Mouse (Mus musculus): ENCODE results near the gene Olfr437.
"Not testable (repeated sequence)": the region's sequence is repeated elsewhere in the genome, so short reads cannot be mapped to it uniquely, and the experiment has no call there.

The Olfr437 gene

DNA sequence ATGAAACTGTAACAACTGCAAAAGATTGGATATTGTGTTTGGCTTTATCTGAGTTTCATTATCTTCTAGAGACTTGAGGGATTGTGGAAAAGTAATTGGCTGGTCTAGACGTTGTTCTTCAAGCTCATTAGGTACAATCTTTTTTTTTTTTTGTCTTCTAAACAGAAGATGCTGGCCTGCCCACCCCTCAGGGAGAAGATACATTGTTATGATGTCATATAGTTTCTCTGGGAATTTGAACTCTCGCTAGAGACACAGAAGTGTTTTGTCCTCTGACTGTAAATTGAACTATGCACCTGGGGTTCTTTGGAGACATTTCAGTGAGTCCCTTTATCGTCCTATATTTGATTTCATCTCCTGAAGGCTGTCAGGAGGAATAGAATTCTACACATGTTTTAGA is at the start of gene Olfr437:
Gene Olfr437 (plus strand): TSS at position 301 of the 400 bp plus-strand sequence.
- no peak for DNase-seq (ENCODE audit: low spot score in 2 of 2)

DNA sequence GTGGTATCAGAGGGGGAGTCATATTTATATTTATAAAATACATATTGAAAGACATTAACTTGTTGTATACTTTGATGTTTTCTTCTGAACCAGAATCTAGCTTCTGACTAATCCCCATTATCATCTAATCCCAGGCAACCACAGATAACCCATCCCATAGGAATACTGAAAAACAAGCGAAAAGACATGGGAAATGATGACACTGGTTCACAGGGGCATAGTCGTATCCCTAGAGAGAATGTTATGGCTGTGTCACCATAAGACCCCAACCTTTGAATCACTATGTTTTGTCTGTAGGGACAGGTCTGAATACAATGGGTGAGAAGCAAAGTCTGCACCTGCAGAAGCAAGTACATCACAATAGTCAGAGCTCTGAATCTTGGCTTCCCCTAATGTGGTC is 16.8 kb upstream of the Olfr437 start, which contains the start of gene Olfr237-ps1:
Gene Olfr237-ps1 (plus strand): TSS at position 301 of the 400 bp plus-strand sequence.
- DNase-seq (ENCODE audit: low spot score in 2 of 2), result not testable (repeated sequence)

DNA sequence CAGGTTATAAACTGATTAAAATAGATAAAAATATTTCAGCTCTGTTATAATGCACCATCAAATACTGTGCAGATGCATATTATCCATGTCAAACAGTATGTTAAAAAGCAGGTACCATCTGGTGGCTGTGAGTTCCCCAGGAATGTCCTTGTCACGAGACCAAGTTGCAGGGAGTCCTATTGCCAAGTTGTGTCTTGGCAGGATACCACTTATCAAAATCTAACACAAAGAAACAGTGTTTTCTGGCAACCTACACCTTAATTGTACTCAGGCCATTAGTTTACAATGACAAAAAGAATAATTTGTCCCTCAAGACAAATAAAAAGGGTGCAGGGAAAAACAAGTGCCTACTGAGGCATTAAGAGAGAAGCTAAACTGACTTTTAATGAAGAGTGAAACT is 3.6 kb upstream of the Olfr437 start:
- no peak for DNase-seq (ENCODE audit: low spot score in 2 of 2)

DNA sequence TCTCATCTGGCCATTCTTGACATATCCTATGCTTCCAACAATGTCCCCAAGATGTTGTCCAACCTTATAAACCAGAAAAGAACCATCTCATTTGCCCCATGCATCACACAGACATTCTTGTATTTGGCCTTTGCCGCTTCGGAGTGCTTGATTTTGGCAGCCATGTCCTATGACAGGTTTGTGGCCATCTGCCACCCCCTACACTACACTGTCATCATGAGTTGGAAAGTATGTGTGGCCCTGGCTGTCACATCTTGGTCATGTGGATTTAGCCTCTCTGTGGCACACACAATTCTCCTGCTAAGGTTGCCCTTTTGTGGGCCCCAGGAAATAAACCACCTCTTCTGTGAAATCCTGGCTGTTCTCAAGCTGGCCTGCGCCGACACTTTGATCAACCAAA is 4.2 kb downstream of the Olfr437 start:
- DNase-seq (ENCODE audit: low spot score in 2 of 2), result no peak

DNA sequence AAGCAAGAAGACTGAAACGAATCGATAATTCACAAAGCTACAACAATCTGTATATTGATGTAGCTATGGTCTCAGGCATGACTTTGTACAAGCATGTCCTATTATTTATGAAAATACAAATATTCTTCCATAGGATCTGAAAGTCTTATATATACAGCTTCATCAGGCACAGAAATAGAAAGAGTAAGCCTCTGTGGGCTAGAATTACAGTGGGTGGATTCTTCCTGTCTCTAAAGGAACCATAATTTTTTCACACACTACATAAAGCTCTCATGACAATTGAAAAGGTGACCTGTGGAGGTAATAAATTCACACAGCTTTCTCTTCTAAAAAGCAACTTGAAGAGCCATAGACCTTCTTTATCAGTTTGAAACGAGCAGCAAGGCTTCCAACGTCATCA is 8.8 kb downstream of the Olfr437 start, which contains the start of gene Olfr13:
Gene Olfr13 (plus strand): TSS at position 301 of the 400 bp plus-strand sequence.
- no peak for DNase-seq (ENCODE audit: low spot score in 2 of 2)

DNA sequence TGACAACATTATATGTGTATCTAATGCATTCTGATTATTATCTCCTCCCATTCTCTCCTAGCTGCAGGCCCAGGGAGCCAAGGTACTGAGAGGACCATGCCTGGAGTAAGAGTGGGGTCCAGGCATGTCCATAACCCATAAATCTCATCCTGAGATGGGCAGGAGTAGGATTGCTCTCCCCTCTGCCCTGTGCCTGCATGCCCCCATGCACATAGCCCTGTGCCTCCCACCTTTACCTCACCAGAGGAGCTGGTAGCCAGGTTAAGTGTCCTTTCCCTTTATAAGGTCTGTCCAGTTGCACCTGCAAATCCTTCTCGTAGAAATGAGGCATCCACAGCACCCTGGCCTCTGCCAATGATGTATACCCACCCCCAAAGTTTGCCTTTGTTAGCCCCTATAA is 15.0 kb downstream of the Olfr437 start:
- DNase-seq (ENCODE audit: low spot score in 2 of 2), result no peak

DNA sequence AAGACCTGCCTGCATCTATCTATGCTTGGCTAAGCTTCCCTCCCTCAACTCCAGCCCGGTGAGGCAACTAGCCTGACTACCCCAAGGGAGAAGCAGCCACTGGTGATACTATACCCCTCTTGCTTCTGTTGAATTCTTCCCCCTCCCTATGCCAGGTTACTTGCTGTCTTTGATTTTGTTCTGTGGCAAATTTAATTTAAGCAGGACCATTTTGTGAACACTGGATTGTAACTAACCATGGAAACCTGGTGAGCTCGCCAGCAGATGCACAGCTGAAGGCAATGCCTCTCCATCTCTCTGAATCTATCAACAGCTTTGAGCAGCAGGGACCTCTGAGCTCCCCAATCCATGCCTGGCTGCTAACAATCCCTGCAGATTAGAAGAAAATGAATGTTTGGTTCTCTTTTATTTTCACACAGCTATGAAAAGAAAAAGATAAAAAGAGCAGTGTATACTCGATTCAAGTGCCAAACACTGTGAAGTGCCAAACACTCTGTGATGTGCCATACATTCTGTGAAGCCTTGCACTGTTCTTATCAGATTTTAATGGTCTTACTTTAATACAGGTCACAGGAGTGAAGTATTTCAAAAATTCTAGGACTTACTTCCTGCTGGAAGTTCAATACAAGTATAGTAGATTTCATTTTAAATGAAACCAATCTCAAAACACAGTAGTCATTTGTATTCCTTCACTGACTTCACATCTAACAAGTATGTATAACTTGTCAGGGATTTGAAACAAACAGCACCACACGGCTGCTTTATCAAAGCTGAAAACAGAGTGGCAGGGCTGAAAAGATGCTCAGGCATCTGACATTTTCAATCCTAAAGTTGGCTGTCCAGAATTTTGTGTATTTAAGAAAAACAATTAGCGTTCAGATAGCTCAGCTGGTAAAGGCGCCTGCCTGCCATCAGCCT is 15.8 kb downstream of the Olfr437 start:
- DNase-seq (ENCODE audit: low spot score in 2 of 2), result no peak

DNA sequence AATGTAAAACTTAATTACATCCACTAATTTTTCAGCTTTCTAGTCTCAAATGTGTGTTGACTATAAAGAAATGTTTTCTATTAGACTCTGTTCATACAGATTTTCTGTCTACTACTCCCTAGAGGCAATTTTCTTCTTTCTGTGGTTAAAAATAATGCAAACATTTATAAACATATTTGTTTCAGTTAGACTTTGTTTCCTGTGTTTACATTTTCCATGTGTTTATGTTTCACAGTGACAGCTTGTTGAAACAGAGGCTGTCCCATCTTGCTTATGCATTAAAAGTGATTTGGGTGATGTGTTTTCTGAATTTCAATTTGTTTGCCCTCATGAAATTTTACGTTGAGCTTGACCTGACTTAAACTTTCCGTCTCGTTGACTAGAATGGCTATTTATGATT is 27.9 kb downstream of the Olfr437 start:
- no peak for DNase-seq (ENCODE audit: low spot score in 2 of 2)

DNA sequence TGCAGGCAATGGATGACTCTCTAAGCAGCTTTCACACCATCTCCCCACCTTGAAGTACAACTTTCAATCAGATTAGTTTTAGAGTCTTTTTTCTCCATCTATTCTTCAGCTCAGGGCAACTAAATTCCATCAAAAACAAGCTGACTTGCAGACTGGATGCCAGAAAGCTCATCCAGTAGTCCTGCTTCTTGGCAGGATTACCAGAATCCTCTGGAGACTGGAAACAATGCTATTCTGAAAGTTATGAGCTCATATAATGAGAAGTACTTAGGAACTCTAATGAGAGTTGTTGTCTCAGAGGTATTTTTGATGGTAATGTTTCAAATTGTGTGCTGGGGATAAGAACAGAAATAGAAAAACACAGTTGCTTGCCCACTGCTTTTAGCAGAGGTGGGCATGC is 33.7 kb downstream of the Olfr437 start, which contains the start of gene Olfr435:
Gene Olfr435 (plus strand): TSS at position 366 of the 400 bp plus-strand sequence.
- DNase-seq (ENCODE audit: low spot score in 2 of 2), result no peak

DNA sequence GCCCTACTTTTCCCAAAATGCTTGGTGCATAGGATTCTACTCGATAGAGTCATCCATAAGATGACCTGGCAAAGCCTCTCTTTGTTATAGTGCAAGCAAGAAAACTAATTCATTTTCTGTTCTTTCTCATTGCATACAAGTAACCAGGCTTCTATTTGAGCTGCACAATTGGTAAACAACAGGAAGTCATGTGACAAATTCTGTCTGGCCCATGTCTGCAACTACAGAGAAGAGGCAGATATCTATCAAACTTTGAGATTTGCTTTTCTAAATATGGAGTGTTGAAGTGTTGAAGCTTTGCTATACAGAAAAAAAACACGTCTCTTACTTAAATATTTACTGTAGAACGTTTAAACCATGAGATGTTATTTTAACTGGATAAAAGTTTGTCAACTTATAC is 35.0 kb downstream of the Olfr437 start:
- DNase-seq (ENCODE audit: low spot score in 2 of 2), result no peak

DNA sequence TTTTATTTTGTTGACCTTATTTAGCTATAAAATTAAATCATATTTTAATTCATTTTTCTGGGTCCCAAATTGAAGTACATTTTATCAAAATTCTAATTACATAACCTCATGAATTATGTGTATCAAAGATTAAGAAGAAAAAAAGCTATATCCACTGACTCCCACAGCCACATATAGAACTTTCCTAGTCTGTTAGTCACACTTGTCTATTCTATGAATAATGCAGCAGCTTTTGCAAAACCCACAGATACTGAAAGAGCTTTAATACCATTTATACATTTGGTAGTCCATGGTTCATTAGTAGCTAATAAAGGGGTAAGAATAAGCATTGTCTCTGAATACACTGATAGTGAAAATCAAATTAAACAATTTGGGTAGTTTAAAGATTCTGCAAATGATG is 39.7 kb downstream of the Olfr437 start:
- DNase-seq (ENCODE audit: low spot score in 2 of 2), result no peak

DNA sequence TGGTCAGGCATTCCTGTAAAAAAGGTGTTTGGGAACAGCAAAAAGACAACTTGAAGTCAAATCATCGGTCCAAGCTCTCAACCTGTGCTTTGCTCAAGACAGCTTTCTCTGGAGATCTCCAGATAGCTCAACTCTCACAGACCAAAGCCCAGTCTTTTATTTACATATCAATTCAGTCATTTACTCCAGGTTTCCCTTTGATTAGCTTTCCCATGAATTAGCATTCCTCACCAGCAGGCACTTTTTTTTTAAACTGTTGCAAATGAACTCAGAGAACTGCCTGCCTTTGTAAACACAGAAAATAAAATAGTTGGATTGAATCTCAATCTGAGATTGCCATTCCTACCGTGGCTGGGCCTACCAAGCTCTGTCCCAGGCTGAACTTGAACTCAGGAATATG is 42.3 kb downstream of the Olfr437 start:
- no peak for DNase-seq (ENCODE audit: low spot score in 2 of 2)

DNA sequence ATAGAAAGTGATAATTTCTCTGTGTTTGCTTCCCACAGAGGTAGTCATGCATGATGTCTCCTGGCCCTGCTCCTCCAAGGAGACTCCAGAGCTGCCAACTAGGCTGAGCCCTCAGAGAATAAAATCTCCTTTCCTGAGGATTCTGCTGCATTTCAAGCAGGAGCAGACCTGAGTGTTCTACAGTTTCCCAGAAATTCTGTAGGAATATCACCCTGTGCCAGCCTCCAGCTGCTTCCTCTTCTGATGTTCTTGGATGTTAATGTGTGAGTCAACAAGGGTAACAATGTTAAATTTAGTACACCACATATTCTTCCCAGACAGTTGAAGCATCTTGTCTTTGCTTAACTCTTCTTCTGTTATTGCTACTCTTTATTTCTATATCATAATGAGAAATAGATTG is 49.8 kb downstream of the Olfr437 start, which contains the start of gene Olfr434:
Gene Olfr434 (plus strand): TSS at position 149 of the 400 bp plus-strand sequence.
- DNase-seq (ENCODE audit: low spot score in 2 of 2), result not testable (repeated sequence)

Measured in natural killer cell, adult 2 months (primary cell).